Mouse (Mus musculus) frontal cortex, postnatal 36 days (tissue): ENCODE measurements at regions not wholly inside any gene's neighbourhood (a gene's known extent, or its start where the extent isn't known, plus 50 kb on each side); places are given as distances from the start of the nearest gene placed in this dataset.
A peak's percentile ranks its signal among the peaks of the same experiment; 100 is the strongest.

Experiments used
- DNase-seq, 2 experiments: peaks; one replicate each; pipeline ENCODE4 v3.0.0; 2022; ENCODE audit warnings: low spot score in 2 of 2

- DNase-seq, result no peak
Measured at GRCm38 (mm10) chr12:51118781-51119180, 229.1 kb upstream of the G2e3 start.

DNA sequence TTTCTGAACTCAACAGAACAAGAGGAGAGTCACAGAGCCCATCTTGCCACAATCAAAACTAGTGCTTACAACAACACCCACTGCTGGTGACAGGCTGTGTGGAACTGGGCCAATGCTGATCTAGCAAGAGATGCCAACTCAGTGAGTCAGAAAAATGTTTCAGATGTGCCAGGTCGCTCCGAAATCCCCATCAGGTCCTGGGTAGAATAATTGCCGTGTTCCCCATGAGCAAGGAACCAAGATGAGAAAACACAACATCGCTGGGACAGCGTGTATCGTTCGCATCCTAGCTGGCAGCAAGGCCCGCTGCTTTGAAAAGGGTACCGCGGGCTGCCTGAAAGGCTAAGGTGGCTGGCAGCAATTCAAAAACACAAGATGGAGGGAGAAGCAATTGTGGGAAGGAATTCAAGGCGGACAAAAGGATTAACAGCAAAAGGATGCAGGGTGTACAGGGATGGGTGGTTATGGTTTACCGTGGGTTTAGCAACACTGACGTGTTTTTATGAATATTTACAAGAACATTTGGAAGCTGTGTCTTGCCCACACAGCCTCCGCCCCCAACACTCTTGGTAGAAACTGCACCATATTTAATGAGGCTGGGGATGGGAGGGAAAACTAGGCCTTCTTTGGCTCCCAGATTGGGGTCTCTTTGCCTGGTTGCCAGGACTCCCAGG lies 229.7 kb upstream of the G2e3 start:
- DNase-seq, result peak; percentile 90 to 94

GRCm38 (mm10) chr12:51117436-51118020 lies 230.3 kb upstream of the G2e3 start:
- peak in 1 of 2 experiments; percentile 12 for DNase-seq

- no peak for DNase-seq
Measured at GRCm38 (mm10) chr12:51111811-51112210, 236.1 kb upstream of the G2e3 start.

DNA sequence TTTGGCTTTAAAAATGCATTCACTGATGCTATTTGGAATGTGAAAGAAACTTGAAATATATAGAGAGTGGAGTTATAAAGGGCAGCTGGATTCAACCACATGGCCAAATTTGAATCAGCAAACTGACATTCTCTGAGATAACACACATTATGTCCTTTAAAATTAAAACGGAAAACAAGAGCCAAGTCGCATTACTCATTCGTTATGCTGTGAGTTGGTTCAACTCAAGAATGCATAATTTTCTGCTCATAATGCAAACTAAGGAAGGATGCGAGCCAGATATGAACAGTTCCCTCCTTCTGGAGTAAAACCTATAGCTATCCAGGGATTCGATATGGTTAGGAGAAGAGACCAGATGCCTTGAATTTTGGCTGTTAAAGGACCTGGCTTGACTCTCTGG lies 239.8 kb upstream of the G2e3 start:
- DNase-seq, result peak in 1 of 2 experiments; percentile 48

DNA sequence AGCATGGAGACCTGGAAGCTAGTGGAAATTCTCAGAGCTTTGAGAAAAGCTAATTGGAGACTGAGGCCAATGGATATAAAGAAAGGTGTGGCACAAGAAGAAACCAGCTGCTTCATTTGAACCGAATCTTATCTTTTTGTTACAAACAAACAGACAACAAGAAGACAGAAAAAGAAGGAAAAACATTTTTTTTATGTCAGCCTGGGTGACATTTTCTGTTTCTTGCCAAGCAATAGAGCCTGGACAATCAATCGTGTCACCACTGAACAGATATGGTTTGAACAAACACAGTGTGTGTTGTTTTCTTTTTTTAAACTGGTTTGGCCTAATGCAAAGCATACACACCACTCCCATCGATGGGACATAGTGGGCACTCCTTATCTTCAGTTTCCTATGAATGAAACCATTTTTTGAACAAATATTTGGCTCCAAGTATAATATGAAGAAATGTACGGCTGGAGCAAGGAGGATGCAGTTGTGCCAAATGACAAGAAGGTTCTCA lies 244.3 kb upstream of the G2e3 start:
- DNase-seq, result no peak

GRCm38 (mm10) chr12:51101636-51102035 lies 246.2 kb upstream of the G2e3 start:
- no peak for DNase-seq

- peak; percentile 24 to 55 for DNase-seq
Measured at GRCm38 (mm10) chr12:51100868-51101267, 247.0 kb upstream of the G2e3 start.

DNA sequence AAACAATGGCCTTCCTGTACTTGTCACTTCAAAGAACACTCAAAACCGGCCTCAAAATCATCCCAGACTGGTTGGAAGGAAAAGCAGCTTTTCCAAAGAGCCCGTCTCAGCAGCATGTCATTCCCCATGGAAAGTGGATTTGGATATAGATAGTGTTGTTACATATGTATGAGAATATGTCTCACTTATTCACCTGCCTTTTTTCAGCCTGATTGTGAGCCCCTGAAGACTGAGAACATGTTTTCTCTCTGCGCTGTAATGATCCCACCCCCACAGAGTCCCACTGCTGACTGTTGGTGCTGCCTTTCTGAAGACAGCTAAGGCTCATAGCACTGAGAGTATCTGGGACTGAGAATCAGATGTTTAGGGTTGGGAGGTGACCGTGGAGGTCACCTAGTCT lies 251.9 kb upstream of the G2e3 start:
- peak; percentile 7 to 22 for DNase-seq

GRCm38 (mm10) chr12:51089324-51089723 lies 258.5 kb upstream of the G2e3 start:
- no peak for DNase-seq

DNA sequence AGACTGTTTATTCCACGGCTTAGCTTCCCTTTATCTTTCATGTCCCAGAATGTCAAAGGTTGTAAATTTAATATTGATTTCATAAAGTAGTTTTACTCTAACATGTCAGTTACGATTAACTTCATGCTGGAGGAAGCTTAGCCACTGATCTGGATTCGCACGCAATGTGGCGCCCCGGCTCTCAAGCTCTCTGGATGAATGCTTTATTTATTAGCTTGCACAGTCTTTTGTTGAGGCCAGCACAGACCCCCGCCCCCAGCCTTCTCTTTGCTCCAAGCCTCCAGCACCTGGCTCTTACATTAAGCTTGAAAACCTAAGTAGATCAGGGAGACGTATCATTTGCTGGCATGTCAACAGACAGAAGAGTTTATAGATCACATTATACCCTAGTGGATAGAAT lies 266.1 kb upstream of the G2e3 start:
- no peak for DNase-seq

DNA sequence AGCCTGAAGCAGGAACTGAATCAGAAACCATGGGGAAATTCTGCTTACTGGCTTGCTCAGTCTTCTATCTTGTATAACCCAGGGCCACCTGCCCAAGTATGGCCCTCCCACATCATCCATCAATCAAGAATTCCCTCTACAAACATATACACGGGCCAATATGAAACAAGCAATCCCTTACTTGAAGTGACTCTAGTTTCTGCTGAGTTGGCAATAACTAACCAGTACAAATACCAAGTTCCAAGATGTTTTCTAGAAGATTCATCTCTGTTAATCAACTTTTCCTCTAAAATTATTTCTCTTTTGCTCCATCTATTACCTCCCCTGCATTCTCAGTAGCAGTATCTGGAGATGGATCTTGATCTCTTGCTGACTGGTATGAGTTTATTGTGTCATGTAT lies 274.4 kb upstream of the G2e3 start:
- no peak for DNase-seq

DNA sequence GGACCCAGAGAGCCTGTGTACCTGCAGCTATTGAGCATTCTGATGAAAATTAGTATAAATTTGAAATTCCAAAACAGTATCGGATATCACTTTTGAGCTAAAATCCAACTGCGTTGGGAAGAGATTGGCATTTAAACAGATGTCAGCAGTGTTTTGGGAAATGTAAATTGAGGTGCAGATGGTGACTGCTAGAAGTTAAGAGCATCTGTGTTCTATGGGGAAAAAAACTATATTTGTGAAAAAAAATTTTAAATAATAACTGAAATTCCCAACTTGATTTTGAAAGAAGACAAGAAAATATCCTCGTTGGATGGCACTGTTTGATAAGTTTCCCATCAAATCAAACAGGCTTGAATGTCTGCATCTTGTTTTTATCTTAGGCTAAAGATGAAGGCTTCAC lies 286.9 kb upstream of the G2e3 start:
- no peak for DNase-seq

DNA sequence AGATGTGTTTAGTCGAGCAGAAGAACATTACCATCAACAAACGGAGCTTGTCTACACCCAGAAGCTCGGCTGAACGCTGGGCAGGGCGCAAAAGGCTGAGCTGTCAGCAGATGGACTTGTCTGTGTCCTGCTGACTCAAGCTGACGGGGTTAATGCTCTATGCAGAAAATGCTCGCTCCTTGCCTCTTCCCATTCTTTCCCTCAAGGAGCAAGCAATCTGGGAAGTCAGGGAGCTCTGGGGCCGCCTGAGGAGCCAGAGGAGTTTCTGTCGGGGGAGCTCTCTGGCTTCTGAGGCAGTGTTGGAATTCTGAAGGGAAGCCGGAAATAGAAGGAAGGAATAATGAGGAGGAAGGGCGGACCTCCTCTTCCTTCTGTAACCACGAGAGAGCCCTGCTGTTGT lies 289.3 kb upstream of the G2e3 start:
- peak; percentile 54 to 58 for DNase-seq

DNA sequence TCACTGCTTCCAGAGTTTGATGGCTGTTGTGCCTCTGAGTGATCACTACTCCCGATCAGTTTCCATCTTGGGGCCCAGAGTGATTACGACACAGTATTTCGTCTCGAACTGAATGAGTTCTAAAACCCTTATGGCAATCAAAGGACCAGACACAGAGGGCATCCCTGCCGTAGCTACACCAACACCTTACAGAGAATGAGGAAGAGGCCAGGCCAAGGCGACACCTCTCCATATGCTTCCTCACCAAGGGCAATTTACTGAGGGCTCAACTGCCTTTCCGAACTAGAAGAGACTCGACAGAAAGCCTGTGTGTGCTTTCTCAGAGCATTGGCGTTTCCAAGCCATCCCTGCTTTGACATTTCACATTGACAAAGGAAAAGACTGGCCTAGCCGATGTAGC lies 289.8 kb upstream of the G2e3 start:
- no peak for DNase-seq

- no peak for DNase-seq
Measured at GRCm38 (mm10) chr12:51047116-51047515, 300.7 kb upstream of the G2e3 start.

DNA sequence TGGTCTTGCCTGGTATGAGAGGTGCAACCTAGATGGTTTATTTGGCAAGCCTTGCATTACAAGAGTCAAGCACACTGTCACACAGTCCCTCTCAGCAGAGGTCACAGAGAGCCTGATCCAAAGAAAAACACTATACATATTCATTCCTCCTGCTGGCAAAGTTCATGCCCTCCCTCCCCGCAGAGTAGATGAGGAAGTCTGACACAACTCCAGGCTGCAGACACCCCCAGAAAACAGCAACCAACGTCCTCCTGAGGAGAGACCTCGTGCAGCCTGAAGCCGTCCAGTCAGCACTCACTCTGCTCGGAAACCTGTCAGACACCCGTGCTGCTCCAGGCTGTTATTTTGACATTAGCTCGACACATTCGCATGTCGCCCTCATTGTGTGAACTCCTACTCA lies 302.4 kb upstream of the G2e3 start:
- no peak for DNase-seq

- DNase-seq, result no peak
Measured at GRCm38 (mm10) chr12:51045020-51045419, 302.8 kb upstream of the G2e3 start.

DNA sequence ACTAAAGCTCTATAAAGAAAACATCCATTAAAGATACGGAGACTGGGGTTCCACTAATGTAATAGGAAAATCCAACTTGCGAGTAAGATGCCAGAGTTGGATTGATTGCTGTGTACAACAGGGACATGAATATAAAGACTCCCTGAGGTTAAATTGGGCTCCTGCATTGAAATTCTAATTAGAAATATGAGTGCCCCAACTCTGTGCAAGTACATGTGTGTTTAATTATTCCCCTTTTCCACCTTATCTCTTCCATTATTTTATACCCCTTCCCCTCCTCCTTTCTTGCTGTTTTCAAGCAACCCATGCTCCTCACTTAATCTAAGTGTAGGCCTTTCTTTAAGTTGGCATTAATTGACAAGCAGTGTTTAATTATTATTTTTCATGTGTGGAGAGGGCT lies 315.7 kb upstream of the G2e3 start:
- no peak for DNase-seq

- no peak for DNase-seq
Measured at GRCm38 (mm10) chr12:51028601-51029174, 319.2 kb upstream of the G2e3 start.

DNA sequence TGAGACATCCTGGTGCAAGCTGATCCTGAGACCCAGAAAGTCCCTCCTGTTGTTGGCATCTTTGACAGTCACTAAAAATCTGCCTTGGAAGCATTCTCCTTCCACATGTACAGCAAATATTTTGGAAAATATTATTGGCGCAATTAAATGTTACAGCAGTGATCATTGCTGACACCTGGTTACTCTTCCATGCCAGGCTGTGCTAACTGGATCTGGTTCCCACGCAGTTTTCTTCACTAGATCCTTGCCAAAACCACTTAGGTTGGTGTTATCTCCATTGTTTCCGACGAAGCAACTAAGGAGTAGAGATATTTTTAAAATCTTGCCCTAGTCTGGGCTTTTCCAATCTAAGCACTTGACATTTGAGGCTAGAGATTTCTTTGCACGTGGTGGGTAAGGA lies 321.8 kb upstream of the G2e3 start:
- DNase-seq, result no peak

DNA sequence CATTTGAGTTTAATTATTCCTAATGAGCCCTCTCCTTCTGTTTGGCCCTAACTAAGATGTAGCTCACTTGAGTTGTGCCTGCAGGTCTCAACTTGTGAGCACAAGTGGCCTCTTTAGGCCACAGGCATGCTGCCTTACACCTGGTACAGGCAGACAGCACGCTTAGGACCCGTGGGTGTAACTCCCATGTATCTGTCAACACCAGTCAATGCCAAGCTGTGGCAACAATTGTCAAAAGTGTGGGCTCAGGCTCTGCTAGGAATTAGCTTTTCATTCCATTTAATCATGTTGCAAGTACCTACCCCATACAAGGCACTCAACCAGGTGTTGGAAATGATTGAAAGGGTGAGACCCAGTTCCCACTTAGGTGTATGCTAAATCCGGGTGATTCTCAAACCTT lies 322.3 kb upstream of the G2e3 start:
- DNase-seq, result no peak

GRCm38 (mm10) chr12:51024057-51024743 lies 323.7 kb upstream of the G2e3 start:
- no peak for DNase-seq
